Mouse (Mus musculus) adrenal gland, postnatal 25 days (tissue): ENCODE measurements around the gene Lsamp. TPM values are rescaled to one million over a fixed set of nuclear protein-coding genes. Genes with fewer than 3 reads are reported as not detected.
"Not testable (repeated sequence)": the region's sequence is repeated elsewhere in the genome, so short reads cannot be mapped to it uniquely, and the experiment has no call there.

Experiments used
- DNase-seq: peaks from one replicate; pipeline ENCODE4 v3.0.0; 2021; ENCODE audit warnings: mixed read lengths
- total RNA-seq: library from RNA; stranded (reverse); gene quantifications from 2 replicates; pipeline ENCODE4 v1.2.3, GENCODE M21; 2021

The Lsamp gene
- total RNA-seq, 1 experiment from 2014 or later = 8.0 TPM

DNA sequence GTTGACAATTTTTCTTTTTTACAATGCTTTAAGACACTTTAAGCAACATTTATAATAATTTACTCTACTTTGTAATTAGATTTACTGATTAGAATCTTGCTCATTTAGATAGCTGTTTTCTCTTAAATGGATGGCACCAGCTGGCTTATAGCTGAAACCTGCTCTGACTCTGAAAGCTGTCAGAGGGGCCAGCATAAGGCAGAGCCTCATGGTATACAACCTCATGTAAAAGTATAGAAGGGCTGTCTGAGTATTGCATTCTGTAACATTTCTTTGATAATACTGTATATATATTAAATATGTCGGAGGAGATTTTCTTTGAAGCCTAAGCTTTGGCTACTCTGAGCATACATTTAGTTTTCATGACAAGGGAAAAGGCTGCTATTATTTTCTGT, 1953.4 kb downstream of the Lsamp start:
- no peak for DNase-seq

DNA sequence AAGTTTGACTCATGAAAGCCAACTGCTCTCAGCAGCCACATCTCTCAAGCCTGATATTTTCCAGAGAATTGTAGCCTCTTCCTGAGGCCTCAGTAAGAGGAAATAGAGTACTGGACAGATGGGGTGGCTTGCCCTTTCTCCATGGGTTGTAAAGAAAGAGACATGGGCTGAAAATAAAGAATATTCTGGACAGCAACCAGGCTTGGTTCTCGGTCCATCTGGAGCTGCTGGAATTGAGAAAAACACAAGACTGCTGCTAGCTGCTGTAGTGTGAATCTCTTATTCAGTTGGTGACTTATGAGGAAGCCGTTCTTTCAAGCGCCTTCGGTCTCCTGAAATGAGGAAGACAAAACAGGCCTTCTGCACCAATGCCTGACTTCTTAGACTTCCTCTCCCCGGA, 1954.1 kb downstream of the Lsamp start:
- no peak for DNase-seq

DNA sequence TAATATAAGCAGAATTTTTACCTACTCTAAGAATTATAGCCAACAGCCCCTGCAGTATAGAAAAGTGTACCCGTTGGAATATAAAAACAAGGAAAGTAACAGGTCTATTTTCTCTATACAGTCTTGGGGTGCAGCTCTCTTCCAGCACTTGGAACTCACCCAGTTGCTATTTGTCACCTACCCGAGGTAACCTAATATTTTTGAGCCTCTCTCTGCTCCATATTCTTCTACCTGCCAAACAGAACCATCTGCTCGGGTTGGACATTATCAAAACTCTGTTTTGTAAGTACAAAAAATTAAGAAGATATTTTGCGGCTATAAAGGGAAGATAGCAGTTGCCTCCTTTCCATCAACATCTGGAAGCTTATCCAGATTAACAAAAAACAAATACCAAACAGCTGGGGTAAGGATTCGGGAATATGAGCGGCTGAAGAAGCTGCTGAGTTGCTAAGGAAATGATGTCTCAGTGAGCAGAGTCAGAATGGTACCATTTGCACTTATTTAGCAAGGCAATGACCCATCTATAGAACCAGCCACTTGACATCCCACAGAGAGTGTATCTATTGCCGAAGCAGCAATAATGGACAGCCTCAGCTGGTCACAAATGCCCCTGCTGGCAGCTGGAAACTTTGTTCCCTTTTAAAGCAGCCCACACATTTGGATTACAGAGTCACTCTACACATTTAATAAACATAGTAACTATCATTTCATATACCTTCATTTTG, 1957.6 kb downstream of the Lsamp start:
- DNase-seq = no peak

DNA sequence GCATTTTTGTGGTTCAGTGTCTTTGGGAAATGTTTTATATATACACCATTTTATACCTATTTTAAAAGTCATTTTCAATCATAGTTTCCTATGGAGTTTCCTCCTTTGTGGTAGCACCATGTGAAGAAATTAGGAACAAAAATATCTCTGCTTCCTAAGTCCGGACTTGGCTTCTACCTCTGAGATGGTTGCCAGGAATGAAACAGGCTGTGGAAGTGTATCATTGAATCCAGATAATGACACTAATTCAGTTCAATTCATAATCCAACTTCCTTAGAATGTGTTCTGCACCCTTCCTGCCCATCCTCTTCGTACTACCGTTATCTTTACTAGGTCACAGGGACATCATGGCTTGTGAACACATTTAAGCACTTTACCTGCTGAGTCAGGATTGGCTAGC, 1973.7 kb downstream of the Lsamp start:
- DNase-seq = no peak

DNA sequence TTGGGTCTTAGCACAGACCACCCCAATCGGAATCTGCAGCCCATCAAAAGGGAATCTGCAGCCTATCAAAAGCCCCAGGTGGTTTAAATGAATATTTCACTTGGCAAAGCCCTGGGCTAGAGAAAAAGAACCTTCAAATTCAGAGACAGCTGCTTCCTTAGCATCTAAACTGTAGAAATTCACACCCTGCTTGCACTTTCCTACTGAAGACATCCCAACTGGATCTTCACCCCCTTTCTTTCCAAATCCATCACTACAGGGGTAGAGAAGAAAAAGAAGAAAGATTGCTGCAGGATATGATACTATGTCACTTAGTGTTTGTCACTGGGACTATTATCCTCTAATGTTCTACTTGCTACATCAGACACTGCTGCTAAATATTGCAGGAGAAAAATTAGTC, 1981.5 kb downstream of the Lsamp start:
- DNase-seq = no peak

DNA sequence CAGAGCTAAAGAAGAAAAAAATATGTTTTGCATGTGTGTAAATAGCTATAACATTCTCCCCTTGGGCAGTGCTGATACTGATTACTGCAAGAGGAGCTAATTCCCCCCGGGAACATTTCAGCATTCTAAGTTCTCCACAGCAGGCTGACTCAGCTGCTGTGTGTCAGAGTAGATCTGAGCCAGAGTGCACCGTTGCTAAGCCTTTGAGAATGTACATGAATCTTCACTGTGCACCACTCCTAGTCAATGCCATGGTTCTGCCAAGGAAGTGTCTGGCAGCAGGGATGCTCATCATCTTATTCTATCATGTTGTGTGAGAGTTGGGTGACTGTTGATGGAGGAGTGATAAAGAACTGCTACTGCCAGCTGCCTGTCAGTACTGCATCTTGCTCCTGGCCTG, 1985.1 kb downstream of the Lsamp start:
- no peak for DNase-seq

DNA sequence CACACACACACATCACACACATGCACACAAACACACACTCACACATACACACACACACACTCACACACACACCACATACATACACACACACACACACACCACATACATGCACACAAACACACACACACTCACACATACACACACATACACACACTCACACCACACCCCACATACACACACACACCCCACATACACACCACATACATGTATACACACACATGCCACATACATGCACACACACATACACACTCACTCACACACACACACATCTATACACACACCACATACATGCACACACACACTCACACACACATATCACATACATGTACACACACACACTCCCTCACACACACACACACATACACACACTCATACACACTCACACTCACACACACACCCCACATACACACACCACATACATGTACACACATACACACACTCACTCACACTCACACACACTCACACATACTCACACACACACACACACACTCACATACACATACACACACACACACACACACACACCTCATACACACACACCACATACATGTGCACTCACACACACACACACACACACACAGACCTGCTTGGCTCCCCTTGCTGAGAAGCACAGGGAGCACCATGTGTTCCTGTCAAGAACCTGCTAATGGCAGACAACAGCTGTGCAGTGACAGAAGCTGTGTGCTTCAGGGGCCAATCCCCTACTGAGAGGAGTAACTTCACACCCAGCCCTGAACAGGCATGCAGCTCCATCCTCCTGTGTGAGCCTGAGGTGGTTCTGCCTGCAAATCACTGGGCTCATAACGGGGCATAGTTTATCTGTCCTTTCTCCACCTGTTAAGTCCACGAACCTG, 1990.9 kb downstream of the Lsamp start:
- DNase-seq = no peak

DNA sequence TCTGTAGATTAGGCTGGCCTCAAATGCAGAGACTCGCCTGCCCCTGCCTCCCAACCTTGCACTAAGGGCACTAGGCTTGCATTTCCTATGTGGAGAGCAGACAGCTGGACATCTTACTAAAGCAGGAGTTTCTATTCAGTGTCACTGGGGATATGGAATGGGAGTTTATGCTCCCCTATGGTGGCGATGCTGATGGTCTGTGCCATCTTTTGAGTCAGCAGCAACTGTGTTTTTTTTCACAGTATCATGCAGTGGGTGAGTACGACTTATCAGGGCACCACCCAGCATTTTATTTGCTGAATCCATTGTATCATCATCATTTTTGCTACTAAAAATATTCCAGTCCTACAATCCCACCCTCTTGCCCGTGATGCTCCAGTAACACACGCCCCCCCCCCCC, 1992.7 kb downstream of the Lsamp start:
- DNase-seq = no peak

DNA sequence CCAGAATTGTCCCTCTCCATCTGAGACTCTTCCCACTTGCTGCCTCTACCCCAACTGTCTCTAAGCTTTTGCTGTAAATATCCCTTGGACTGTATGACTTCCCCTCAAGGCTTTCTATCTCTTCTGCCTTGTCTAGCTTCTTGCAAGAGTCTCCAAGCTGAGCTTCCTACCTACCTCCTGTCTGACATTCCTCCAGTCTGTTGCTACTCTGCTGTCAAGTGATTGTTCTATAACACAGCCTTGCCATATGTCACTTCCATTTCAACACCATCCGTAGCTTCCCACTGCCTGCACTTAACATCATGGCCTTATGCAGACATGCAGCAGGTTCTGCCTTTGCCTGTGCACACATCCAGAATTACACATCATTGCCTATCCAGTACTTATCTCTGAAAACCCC, 2012.8 kb downstream of the Lsamp start:
- DNase-seq = no peak

DNA sequence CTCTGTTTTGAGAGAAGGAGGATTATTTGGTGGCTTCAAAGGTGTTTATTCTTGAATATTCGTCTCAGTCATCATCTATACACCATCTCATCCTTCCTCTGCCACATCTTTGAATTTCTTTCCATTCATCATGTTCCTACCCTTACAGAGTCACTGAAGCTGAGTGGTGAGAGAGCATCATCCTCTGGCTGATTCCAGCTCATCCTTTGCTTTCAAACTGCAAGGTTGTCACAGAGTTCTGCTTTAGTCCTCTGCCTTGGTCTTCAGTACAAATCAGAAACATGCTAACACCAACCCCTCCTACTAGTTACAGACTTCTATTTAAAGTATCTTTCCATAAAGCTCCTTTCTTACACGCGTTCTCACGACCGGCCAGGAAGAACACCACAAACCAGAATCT, 2018.8 kb downstream of the Lsamp start:
- no peak for DNase-seq

DNA sequence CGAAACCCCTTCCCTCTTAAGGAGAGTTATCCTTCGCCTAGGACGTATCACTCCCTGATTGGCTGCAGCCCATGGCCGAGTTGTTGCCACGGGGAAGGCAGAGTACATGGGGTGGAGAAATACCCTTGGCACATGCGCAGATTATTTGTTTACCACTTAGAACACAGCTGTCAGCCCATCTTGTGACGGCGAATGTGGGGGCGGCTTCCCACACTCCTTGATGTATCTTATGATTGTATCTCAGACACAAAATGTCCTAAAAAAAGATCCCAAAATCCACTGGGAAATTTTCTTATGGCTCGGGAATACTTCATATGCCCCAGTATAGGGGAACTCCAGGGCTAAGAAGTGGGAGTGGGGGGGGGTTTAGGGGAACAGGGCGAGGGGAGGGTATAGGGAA, 2019.3 kb downstream of the Lsamp start:
- DNase-seq = not testable (repeated sequence)

DNA sequence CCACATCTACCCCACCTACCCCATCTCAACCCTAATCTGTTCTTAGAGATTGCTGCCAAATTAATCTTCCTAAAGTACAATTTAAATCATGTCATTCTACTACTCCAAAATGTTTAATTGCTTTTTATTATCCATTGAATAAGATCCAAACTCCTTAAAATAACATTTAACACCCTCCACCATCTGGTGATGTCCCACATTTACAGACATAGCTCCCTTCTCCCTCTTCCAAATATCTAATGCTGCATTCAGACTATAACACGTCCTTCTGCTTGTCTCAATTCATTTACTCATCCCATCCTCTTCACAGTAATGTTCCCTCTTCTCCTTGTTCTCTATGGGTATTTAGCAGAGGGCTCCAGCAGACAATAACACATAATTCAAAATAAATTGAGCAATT, 2020.0 kb downstream of the Lsamp start:
- DNase-seq = no peak

DNA sequence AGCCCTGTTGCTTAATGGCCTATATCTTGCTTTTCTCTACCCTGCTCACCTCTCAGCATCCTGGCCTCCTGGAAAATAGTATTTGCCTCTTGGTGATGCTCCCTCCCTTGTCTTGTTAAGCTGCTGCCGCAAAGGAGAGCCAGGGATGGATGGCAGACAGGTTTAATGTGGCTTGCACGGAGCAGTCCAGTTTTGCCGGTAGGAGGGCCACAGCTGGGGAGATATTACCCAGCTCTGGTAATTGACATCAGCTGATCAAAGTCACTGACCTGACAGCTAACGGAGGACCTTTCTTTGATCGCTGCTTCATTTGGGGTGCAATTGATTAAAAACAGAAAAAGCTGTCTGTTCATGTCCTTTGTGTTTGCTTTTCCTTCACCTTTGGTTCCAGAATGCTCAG, 2030.8 kb downstream of the Lsamp start:
- DNase-seq = no peak

DNA sequence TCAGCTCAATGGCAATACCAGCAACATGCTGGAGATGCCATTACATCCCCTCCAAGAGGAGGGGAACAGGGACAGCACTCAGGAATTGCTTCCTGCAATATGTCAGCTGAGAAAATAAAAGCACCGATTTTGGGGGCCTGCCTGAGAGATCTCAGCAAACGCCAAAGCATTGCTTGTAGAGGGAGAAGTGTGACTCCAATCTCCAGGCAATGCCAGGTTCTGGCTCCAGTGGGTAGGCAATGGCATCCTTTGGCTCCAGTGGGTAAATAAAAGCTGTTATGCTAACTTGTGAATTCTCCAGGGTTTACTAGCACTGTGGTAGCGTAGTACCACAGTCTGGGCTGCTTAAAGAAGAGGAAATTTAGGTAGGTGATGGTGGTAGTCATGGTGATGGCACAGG, 2031.3 kb downstream of the Lsamp start:
- DNase-seq = no peak

DNA sequence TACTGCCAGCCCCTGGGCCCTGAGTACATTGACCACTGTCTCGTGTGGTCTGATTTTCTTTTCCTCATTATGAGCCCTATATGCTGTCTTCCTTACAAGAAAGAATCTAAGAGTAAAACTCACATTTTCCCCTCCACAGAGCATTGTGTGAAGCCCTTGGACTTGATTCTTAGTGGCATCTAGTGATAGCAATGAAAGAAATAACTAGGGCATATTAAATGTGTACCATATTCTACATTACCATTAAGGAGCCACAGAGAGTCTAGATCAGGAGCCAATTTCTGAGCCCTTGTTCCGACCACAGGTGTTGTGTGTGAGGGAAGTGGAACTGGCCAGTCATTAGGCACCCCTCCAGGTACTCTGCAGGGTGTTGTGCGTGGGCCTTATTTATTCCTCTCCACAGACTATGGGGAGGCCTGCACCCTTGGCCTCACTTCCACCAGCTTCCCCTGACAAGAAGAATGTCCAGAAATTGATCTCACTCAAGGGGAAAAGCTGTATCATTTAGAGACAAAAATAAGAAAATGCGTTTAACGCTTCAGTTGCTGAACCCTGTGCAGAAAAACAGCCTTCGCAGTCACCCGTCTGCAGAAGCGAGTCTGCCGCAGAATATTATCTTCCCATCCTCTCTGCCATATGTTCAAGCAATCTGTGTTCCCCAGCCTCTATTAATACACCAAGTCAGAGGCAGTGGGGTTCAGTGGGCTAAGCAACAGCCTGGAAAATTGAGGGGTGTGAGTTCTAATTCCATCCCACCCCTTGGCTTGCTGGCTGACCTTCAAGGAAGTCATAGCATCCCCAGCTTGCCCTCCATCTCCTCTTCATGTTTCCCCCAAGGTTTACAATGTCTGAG, 2032.9 kb downstream of the Lsamp start:
- DNase-seq = no peak

DNA sequence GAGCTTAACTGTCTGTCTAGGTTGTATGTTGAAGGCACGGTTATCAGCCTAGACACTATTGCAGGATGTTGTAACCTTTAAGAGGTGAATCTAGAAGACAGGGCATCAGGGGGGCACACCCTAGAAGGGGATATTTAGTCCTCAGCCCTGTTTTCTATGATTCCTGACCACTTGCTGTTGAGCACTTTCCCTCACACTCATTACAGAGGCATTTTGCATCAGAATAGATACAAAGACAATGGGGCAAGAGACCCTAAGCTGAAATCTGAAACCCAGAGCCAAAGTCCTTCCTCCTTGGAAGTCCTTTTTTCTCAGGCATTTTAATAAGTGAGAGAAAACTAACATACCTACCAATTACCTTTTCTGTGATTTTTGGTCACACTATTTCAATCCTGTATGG, 2038.4 kb downstream of the Lsamp start:
- DNase-seq = no peak

DNA sequence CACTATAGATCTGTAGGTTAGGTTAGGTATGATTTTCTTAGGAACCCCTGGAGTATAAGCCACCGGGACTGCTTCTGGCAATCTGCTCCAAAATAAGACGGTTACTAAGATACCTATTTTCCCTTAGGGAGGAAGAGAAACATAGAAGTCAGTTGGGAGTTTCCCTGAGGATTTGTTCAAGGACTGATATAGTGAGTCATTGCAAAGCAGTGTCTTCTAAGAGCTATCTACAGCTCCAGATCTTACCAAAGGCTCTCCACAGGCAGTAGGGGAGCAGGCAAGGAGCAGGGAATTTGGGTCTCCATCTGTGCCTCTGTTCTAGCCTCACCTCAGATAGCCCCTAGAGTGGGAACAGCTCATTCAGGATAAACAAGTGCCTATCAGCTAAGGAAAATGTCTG, 2047.9 kb downstream of the Lsamp start:
- no peak for DNase-seq

DNA sequence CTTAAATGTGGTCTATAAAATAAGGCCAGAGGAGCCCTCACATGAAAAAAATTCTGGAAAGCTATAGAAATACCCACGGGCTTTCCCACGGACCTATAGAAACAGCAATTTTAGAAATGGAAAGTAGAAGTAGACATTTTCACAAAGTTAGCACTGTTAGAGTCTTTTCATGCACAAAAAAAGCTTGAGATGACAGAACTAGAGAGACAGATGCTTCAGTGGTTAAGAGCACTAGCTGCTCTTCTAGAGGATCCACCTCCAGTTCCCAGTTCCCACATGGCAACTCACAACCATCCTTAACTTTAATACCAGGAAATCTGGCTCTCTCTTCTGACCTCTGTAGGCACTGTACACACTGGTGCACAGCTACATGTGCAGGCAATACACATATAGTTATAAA, 2049.3 kb downstream of the Lsamp start:
- no peak for DNase-seq

DNA sequence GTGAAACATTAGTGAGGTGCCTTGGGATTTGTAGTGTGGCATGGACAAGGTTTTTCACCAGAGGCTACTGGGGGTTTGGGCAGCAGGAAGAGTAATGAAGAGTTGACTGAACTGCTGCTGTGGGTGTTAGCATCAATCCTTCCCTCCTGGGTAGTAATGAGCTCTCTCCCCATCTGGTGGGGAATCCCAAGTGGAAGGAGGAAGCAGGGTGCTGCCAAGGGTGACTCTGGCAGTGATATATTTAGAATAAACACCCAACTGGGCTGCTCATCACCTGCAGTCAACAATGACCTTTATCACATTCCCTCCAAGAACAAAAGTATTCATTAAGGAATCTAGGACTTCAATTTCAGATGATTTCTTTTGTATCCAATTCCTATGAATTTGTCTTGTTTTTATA, 2064.0 kb downstream of the Lsamp start:
- no peak for DNase-seq

DNA sequence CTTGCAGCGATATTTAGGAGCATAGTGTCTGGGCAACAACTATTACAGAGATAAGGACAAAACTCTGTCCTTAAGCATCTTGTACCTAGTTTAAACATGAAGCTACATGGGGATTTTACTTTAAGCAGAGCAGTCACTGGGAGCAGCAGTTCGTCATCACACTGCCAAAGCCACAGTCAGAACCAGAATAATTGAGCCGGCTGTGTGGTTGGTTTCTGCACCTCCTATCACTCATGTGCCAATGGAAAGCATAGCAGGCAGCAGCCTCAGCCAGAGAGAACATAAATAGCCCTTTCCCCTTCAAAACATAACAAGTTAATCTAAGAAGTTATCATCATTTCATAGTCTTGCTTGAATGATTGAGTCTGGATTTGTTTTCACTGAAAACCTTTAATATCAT, 2075.8 kb downstream of the Lsamp start:
- DNase-seq = no peak

DNA sequence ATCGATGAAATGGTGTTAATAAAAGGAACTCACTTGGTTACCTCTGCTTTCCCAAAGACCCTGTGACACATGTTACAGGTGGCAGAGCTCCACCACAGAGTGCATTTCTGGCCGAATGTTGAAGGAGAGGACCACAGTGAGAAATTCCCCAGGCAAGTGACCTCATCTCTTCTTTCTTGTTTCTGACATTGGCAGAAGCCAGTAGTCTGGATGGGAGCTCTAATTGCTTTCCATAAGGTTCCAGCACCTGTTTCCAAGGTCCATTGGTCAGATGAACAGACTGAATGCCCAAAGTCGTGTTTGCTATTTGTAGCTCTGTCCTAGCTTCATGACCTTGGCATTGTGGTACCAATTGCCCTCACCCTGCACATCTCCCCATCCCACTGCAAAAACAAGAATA, 2090.2 kb downstream of the Lsamp start:
- no peak for DNase-seq

DNA sequence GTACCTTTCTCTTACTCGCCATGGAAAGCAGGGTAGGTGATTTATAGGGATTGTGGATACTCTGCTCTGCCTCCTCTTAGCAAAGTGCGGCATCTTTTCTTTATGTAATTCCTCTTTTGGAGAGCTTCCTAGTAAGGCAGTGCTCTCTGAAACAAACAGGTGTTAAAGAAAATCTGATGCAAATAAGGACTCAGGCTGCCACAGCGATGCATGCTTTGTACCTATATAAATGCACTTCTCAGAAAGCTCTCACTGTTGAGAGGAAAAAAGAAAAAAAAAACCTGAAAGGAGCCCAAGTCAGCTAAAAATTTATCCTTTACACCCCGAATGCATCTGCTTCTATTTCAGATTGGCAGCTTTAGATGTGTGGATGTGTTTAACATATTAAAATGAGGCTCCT, 2095.4 kb downstream of the Lsamp start:
- DNase-seq = no peak

DNA sequence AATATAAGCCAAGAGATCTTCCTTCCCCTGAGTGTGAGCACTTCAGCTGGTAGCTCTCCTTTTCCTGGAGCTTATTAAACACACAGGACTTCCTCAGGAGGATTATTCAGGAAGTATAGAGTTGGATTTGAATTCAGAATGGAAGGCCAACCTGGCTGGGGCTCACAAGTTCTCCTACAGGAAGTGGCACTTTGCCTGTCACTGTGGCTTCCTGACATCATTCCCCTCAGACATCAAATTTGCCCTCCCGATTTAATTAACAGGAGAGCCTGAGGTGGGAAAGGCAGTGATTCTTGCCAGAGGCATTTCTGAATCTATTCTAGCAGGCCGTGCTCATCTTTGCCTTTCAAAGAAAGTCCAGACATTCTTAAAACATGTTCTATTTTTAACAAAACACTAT, 2097.4 kb downstream of the Lsamp start:
- no peak for DNase-seq
